Mouse (Mus musculus) CH12F3 (cell line): ENCODE data around the gene Aipl1.

Experiments
- in situ Hi-C: fragments of 300-500 bp; cut with MboI; formaldehyde crosslinking; loops from 2 replicates; pipeline ENCODE4 v1.14.3; 2020; ENCODE audit warnings: low sequenced_read_pairs

Gene Aipl1

GRCm38 (mm10) chr11:72037409-72037808, at the start of gene Aipl1:
Aipl1 (minus strand) TSS chr11:72037509.
- in situ Hi-C loops: loop anchor here (25.0 kb wide), 1 partner anchor 700 kb away; no protein-coding TSS in a partner anchor

- in situ Hi-C loops: no loop called here
These were observed 49.1 kb upstream of the Aipl1 start for GRCm38 (mm10) chr11:72086251-72087046.

DNA sequence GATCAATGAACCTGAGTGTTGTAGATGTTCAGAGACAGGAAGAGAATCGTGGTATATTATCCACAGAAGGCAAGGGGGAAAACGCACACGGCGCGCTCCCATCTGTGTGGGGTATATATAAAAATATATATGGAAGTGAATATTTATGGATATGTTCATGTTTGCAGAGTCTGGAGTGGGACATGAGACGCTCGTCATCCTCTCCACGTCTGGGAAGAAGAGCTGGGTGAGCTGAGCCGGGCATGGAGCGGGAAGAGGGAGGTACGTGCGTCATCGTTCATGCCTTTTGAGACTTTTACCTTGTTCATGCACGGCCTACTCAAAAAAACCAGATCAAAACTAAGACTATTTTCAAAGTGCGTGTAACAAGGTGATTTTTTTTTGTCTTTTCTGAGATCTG, 47.0 kb upstream of the Aipl1 start:
- in situ Hi-C loops: no loop called here

GRCm38 (mm10) chr11:72082601-72083000, 45.3 kb upstream of the Aipl1 start:
- in situ Hi-C loops: no loop called here

DNA sequence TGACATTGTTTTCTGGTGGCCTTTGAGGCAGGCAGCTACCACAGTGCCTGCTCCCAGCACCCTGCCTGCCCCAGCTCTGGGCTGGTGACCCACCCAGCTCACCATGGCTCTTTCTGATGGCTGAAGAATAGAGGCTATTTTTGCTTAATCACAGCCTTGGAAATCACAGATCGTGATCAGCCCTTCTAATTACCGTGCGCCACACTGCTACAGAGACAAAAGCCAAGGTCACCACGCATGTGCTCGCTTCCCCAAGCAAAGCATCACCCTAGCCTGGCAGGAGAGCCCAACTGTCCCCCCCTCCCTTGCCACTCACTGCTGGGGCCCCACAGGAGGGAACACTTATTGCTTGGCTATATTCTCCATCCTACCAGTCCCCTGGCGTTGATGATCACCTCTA, 43.2 kb upstream of the Aipl1 start:
- in situ Hi-C loops: no loop called here

DNA sequence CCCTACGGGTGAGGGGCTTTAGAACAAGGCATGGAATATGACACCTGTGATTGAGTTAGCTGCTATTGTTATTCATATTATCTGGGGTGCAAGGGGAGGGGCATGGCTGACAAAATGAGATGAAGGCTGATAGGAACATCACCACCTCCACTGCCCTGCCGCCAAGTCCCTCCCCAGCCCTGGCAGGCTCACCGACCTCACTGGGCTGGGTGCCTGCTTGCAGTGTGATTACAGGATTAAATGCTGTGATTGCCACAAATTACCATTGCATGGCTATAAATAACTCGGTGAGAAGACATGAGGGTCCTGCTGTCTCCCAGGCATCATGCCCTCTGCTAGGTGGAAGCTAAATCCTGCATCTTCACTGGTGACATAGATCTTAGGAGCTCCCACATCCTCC, 41.3 kb upstream of the Aipl1 start:
- in situ Hi-C loops: no loop called here

DNA sequence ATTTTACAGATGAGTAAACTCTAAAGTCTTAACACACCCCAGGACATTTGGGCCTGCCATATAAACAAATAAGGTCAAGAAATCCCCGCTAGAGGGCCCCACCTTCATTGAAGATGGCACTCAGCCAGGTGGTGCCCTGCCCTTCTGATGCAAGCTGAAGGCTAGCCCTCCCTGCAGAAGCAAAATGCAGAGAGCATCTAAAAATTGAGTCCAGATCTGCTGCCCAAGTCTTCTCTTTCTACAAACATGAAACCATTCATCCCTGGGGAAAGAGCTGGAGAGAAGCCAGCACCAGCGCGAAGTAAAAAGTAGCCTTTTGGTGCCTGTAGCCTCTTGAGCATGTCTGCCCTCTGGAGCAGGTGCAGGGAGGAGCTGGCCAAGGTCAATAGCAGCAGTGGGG, 40.7 kb upstream of the Aipl1 start:
- in situ Hi-C loops: no loop called here

DNA sequence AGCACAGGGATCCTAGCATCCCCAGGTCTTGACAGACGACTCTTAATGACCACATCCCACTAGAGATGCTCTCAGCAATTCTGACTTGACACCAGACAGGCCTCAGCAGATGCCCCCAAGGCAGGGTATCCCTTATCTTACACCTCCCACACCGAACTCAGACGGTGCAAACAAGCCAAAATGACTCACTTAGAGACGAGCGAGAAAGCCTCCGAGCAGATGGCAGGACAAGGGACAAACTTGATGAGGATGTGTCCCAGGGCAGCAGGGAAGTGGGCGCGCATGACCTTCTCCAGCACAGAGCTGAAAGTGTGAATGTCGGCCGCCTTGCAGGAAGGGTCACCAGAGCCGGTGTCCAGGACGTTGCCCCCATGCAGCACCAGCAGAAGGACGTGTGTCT, 36.9 kb upstream of the Aipl1 start:
- in situ Hi-C loops: loop anchor here (25.0 kb wide), 1 partner anchor 463 kb away; no protein-coding TSS in a partner anchor

GRCm38 (mm10) chr11:72072331-72072905, 35.1 kb upstream of the Aipl1 start:
- in situ Hi-C loops: loop anchor here (25.0 kb wide), 1 partner anchor 465 kb away; no protein-coding TSS in a partner anchor

DNA sequence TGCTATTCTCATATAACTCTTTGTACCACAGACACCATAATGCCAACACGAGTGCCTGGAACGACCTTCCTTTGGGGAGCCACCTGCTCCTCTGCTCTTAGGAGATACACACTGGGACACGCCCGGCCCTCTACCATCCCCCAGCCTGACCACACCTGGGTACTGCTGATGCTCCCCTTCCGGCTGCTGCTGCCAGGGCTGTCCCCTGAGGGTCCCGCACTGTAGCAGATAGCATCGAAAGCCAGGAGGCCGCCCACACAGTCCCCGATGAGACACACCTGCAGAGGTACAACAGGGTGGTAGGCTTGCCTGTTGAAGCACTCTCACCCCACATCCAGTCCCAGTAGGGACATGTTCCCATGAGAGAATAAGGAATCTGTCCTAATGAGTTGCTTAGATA, 33.4 kb upstream of the Aipl1 start:
- in situ Hi-C loops: loop anchor here (25.0 kb wide), 1 partner anchor 467 kb away; no protein-coding TSS in a partner anchor

GRCm38 (mm10) chr11:72068026-72068425, 30.7 kb upstream of the Aipl1 start:
- in situ Hi-C loops: loop anchor here (25.0 kb wide), 1 partner anchor 469 kb away; no protein-coding TSS in a partner anchor

DNA sequence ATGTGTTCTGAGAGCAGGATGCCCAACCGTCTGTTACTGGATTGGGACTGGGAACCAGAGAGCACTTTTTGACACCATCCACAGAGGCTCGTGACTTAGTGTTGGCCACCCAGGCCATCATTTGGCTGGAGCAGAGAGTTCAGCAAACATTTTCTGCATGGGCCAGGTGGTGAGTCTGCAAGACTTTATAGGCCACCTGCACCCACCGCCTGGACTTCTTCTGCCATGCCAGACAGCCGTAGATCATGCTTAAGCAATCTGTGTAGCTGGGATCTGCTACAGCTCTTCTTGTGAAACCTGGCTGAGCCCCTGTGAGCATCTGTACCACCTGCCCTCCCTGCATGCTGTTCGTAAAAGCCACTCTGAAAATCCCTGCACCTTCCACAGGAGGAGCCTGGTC, 30.0 kb upstream of the Aipl1 start:
- in situ Hi-C loops: loop anchor here (25.0 kb wide), 1 partner anchor 470 kb away; no protein-coding TSS in a partner anchor

DNA sequence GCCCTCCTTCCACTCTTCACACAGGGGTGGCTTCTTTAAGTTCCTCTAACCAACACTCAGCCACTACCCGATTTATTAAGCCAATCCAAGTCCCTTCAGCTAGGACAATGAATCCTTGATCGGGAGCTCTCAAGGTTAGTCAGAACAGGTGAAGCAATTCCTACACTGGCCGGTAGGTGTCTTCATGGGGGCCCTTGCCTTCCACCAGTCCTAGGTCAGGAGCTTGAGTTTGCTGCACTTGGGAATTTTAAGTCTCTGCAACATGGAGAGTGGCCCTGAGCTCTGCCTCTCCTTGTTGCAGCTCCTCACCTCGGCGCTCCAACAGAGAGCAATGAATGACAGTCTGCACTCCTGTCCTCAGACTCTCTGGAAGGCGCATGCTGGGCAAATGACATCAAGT, 29.0 kb upstream of the Aipl1 start:
- in situ Hi-C loops: loop anchor here (25.0 kb wide), 1 partner anchor 471 kb away; no protein-coding TSS in a partner anchor

DNA sequence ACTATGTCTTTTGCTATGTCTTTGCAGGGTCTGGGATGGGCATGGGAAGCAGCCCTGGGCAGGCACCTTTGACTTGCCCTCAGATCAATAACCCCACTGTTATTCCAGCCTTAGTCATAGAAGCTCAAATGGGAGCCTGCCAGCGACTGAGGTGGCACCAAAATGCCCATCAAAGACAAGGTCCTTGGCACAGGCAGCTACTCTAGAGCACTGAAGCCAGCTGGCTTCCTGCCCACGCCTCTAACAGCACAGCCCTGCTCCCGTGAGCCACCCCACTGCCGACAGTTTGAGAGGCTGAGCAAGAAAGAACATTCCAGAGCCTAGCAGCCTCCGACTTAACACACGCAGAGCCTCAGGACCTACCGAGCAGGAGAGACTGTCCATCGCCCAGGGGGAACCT, 27.8 kb upstream of the Aipl1 start:
- in situ Hi-C loops: loop anchor here (25.0 kb wide), 1 partner anchor 472 kb away; no protein-coding TSS in a partner anchor

GRCm38 (mm10) chr11:72064414-72064813, 27.1 kb upstream of the Aipl1 start:
- in situ Hi-C loops: loop anchor here (25.0 kb wide), 1 partner anchor 473 kb away; no protein-coding TSS in a partner anchor

GRCm38 (mm10) chr11:72061093-72061620, 23.8 kb upstream of the Aipl1 start:
- in situ Hi-C loops: loop anchor here (25.0 kb wide), 1 partner anchor 476 kb away; no protein-coding TSS in a partner anchor

- in situ Hi-C loops: loop anchor here (25.0 kb wide), 1 partner anchor 477 kb away; no protein-coding TSS in a partner anchor
These were observed 23.1 kb upstream of the Aipl1 start for GRCm38 (mm10) chr11:72060416-72060815.

- in situ Hi-C loops: loop anchor here (25.0 kb wide), 1 partner anchor 480 kb away; no protein-coding TSS in a partner anchor
These were observed 19.9 kb upstream of the Aipl1 start for GRCm38 (mm10) chr11:72057166-72057565.

DNA sequence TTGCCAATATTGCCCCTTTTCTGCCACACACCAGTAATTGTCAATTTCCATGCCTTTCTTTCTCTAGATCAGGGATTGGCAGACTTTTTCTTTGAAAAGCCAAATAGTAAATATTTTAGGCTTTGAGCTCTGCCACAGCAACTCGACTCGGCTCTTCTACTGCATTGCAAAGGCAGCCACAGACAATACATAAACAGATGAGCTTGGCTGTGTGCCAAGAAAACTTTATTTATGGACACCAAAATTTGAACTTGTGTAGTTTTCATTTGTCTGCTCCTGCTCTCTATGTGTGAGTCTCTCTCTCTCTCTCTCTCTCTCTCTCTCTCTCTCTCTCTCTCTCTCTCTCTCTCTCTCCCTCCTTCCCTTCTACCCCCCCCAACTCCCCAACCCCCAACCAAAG, 17.9 kb upstream of the Aipl1 start:
- in situ Hi-C loops: loop anchor here (25.0 kb wide), 1 partner anchor 482 kb away; no protein-coding TSS in a partner anchor

GRCm38 (mm10) chr11:72052636-72053035, 15.3 kb upstream of the Aipl1 start:
- in situ Hi-C loops: loop anchor here (25.0 kb wide), 1 partner anchor 485 kb away; no protein-coding TSS in a partner anchor

DNA sequence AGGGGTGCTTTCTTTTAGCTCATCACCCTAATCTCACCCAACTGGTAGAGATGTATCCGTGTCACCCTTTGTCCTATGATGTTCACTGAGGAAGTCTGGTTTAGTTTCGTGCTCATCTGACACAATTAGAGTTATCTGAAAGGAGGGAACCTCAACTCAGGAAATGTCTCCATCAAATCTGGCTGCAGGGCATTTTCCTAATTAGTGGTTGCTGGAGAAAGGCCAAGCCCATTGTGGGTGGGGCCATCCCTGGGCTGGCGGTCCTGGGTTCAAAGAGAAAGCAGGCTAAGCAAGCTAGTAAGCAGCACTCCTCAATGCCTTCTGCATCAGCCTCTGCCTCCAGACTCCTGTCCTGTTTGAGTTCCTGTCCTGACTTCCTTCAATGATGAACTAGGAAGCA, 14.9 kb upstream of the Aipl1 start:
- in situ Hi-C loops: loop anchor here (25.0 kb wide), 1 partner anchor 485 kb away; no protein-coding TSS in a partner anchor
